ENCODE assay signal across 8 mouse cellular contexts in the genomic region with DNA sequence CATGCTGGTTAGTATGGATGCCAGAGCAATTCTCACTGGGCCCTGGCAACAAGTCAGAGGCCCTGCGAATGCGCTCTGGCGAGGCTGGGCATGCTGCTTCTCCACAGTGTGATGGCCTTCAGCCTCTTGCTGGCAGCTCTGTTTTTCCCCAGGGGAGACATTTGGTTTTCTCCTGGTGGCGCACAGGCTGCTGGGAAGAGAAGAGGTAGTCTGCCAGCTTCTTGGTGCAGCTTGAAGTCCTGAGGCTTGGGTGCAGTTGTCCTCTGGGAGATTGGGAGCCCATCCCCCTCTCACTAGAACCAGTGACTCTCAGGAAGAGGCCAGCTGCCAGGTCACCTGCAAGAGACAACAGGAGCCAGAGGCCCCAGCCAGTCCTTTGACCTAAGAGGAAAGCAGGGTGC. TPM values are rescaled to one million over a fixed set of nuclear protein-coding genes. Genes with fewer than 3 reads are reported as not detected.
DNase-seq lines count a peak whose midpoint lies in the region; ATAC-seq and TF ChIP-seq lines count a peak whose summit lies in the region.

No protein-coding gene starts in this region.

- no peak for TF ChIP-seq RAD21 in CH12.LX (IDR thresholded peaks at IDR 0.05; ENCODE audit: low read depth, low read length)

- TF ChIP-seq POLR2A in CH12.LX (IDR thresholded peaks at IDR 0.05; ENCODE audit: low read depth, low read length) = no peak

- H3K36me3 ChIP-seq in CH12.LX (replicated peaks in 1 of 2; ENCODE audit: control insufficient read depth in 1 of 2, insufficient read depth in 1 of 2, low read length in 1 of 2) = peaks cover 16 to 71% of the 10 kb centered on the region in 2 experiments
- H3K36me3 ChIP-seq in intestine, postnatal 0 days (ENCODE audit: control insufficient read depth, insufficient read depth) = peaks cover 27% of the 10 kb centered on the region
- H3K36me3 ChIP-seq in midbrain, embryonic 11.5 days (ENCODE audit: control insufficient read depth, insufficient read depth, low read length) = peaks cover 9% of the 10 kb centered on the region
- H3K36me3 ChIP-seq in forebrain, embryonic 13.5 days (ENCODE audit: poor library complexity, severe bottlenecking) = peaks cover 14% of the 10 kb centered on the region

- H3K79me2 ChIP-seq in CH12.LX (replicated peaks; ENCODE audit: control insufficient read depth, extremely low read depth, insufficient read depth, poor library complexity, severe bottlenecking) = peaks cover 74% of the 10 kb centered on the region

- peaks cover 38 to 66% of the 10 kb centered on the region in 2 experiments for H3K4me1 ChIP-seq in CH12.LX (ENCODE audit: control insufficient read depth in 1 of 2, insufficient read depth in 2 of 2)
- 0 out of 2 replicates have a peak, but pooled peaks cover 11% of the 10 kb centered on the region for H3K4me1 ChIP-seq in intestine, postnatal 0 days (replicated peaks; ENCODE audit: control insufficient read depth, insufficient read depth, low read length)
- peaks cover 26% of the 10 kb centered on the region for H3K4me1 ChIP-seq in midbrain, embryonic 11.5 days (ENCODE audit: control insufficient read depth, insufficient read depth, low read length)
- H3K4me1 ChIP-seq in forebrain, embryonic 13.5 days = peaks cover 34% of the 10 kb centered on the region

- TF ChIP-seq EP300 in CH12.LX (IDR thresholded peaks at IDR 0.05; ENCODE audit: low read length) = no peak

- no peaks in the 10 kb centered on the region for H3K27me3 ChIP-seq in CH12.LX (replicated peaks)
- H3K27me3 ChIP-seq in intestine, postnatal 0 days (replicated peaks; ENCODE audit: control insufficient read depth, insufficient read depth, low read length) = no peaks in the 10 kb centered on the region
- no peaks in the 10 kb centered on the region for H3K27me3 ChIP-seq in midbrain, embryonic 11.5 days (ENCODE audit: control insufficient read depth, insufficient read depth, low read length)
- no peaks in the 10 kb centered on the region for H3K27me3 ChIP-seq in forebrain, embryonic 13.5 days

- H3K9me3 ChIP-seq in CH12.LX (replicated peaks; ENCODE audit: low read length) = peaks cover 12% of the 10 kb centered on the region
- H3K9me3 ChIP-seq in intestine, postnatal 0 days (ENCODE audit: control insufficient read depth) = no peaks in the 10 kb centered on the region
- H3K9me3 ChIP-seq in midbrain, embryonic 11.5 days (ENCODE audit: control insufficient read depth, low read length) = no peaks in the 10 kb centered on the region
- no peaks in the 10 kb centered on the region for H3K9me3 ChIP-seq in forebrain, embryonic 13.5 days (replicated peaks)

- no peak for ATAC-seq in intestine, postnatal 0 days
- no peak for ATAC-seq in midbrain, embryonic 11.5 days (ENCODE audit: low FRiP score)
- no peak for ATAC-seq in forebrain, embryonic 13.5 days

- peak overlapping the region in 1 of 3 experiments; percentile 18 for H3K4me3 ChIP-seq in CH12.LX (replicated peaks in 1 of 3; ENCODE audit: low read depth in 2 of 3, low read length in 2 of 3, poor library complexity in 1 of 3)
- no peak overlapping the region for H3K4me3 ChIP-seq in intestine, postnatal 0 days (ENCODE audit: low read depth, low read length)
- no peak overlapping the region for H3K4me3 ChIP-seq in midbrain, embryonic 11.5 days (ENCODE audit: low read depth, low read length)
- H3K4me3 ChIP-seq in forebrain, embryonic 13.5 days = no peak overlapping the region

- DNase-seq in CH12.LX (ENCODE audit: extremely low read depth) = peak; percentile 50
- DNase-seq in Muller cell, postnatal 12 days (ENCODE audit: inconsistent ontology term) = peak; percentile 25
- peak; percentile 51 for DNase-seq in gastrocnemius, postnatal 25 days
- DNase-seq in midbrain, embryonic 11.5 days (ENCODE audit: low spot score, missing footprints) = peak; percentile 82
- DNase-seq in thymus, postnatal 36 days = no peak
- DNase-seq in right cerebral cortex, postnatal 36 days (ENCODE audit: low spot score in 2 of 2) = no peak

- peak overlapping the region; percentile 73 for H3K4me2 ChIP-seq in CH12.LX (ENCODE audit: insufficient read depth, low read depth, poor library complexity, severe bottlenecking)
- H3K4me2 ChIP-seq in intestine, postnatal 0 days (replicated peaks; ENCODE audit: low read depth) = peak overlapping the region; percentile 82
- no peak overlapping the region for H3K4me2 ChIP-seq in midbrain, embryonic 11.5 days
- no peak overlapping the region for H3K4me2 ChIP-seq in forebrain, embryonic 13.5 days

- peak overlapping the region; percentile 32 for H3K27ac ChIP-seq in CH12.LX (ENCODE audit: insufficient read depth, low read depth)
- 0 out of 2 replicates have a peak overlapping the region, but pooled peaks have one; percentile 3 for H3K27ac ChIP-seq in intestine, postnatal 0 days (ENCODE audit: low read depth, low read length)
- H3K27ac ChIP-seq in midbrain, embryonic 11.5 days (ENCODE audit: low read depth, low read length) = no peak overlapping the region
- H3K27ac ChIP-seq in forebrain, embryonic 13.5 days = no peak overlapping the region

- dilution Hi-C loops in CH12.LX (cut with MboI; ENCODE audit: extremely low pct_ligation_motif_present, extremely low pct_unique_long_range_greater_than_20kb, low sequenced_read_pairs) = no loop called here

- TF ChIP-seq CTCF in CH12.LX (conservative IDR thresholded peaks at IDR 0.05 in 1 of 2, IDR thresholded peaks at IDR 0.05 in 1 of 2; ENCODE audit: low read depth in 2 of 2, low read length in 2 of 2) = no peak
- no peak for TF ChIP-seq CTCF in intestine, postnatal 0 days (IDR thresholded peaks at IDR 0.05; ENCODE audit: low read depth)

- 0 out of 2 replicates have a peak overlapping the region, but pooled peaks have one; percentile 31 for H3K9ac ChIP-seq in CH12.LX (ENCODE audit: insufficient read depth, low read depth)
- H3K9ac ChIP-seq in intestine, postnatal 0 days (ENCODE audit: low read depth, low read length) = peak overlapping the region; percentile 26; the same call in 1 of the 2 replicates
- 0 out of 2 replicates have a peak overlapping the region, but pooled peaks have one; percentile 16 for H3K9ac ChIP-seq in midbrain, embryonic 11.5 days (ENCODE audit: low read length)
- H3K9ac ChIP-seq in forebrain, embryonic 13.5 days = no peak overlapping the region

- WGBS in intestine, postnatal 0 days = 67% methylated on average over 4 of the region's 4 CpGs
- 60% methylated on average over 4 of the region's 4 CpGs for WGBS in midbrain, embryonic 11.5 days
- 78% methylated on average over 4 of the region's 4 CpGs for WGBS in forebrain, embryonic 13.5 days

- in situ Hi-C loops in CH12.LX (cut with MboI; ENCODE audit: low pct_ligation_motif_present, low pct_unique_long_range_greater_than_20kb, low sequenced_read_pairs) = no loop called here

TF ChIP-seq in CH12.LX, 34 proteins besides CTCF, POLR2A, EP300 and RAD21:
- no peak for TF ChIP-seq MAZ (IDR thresholded peaks at IDR 0.05; ENCODE audit: low read depth, low read length)
- no peak for TF ChIP-seq ZNF384 (IDR thresholded peaks at IDR 0.05; ENCODE audit: low read depth, low read length)
- TF ChIP-seq ELF1 (IDR thresholded peaks at IDR 0.05; ENCODE audit: low read depth, low read length) = 0 out of 2 replicates have a peak, but pooled peaks have one; percentile 11
- TF ChIP-seq BHLHE40 (IDR thresholded peaks at IDR 0.05; ENCODE audit: low read depth, low read length) = peak; percentile 66
- TF ChIP-seq CHD2 (IDR thresholded peaks at IDR 0.05; ENCODE audit: low read length) = 0 out of 2 replicates have a peak, but pooled peaks have one; percentile 37
TF ChIP-seq in CH12.LX: peak in this region for 3.

RNA-seq across cellular contexts. Expression of a gene that starts 3.5 kb away (rescaled TPM):
- total RNA-seq in CH12.LX (2012; rRNA removed) (86.4 and 120 TPM in 2 replicates), CH12.LX (2014; rRNA removed) (63.1 and 74.9 TPM in 2 replicates)
- 143 and 151 TPM in 2 replicates for polyA plus RNA-seq in CH12.LX (2012; ENCODE audit: insufficient read length, low read depth)
- 100 to 1,000 TPM in 1 of 2 experiments, 10 to 100 TPM in 1; 94.5 to 102 TPM for total RNA-seq in gastrocnemius, postnatal 25 days (2021)
- polyA plus RNA-seq in intestine, postnatal 0 days (2015; fragmentation: Nextera tagmentation; extraction: Ambion mirVana) = 21.4 and 23.1 TPM in 2 replicates
- 9.2 and 10.8 TPM in 2 replicates for polyA plus RNA-seq in midbrain, embryonic 11.5 days (2014; fragmentation: Nextera tagmentation; extraction: Ambion mirVana)
- polyA plus RNA-seq in forebrain, embryonic 13.5 days (2015; fragmentation: Nextera tagmentation; extraction: Ambion mirVana) = 9.3 and 11.8 TPM in 2 replicates

RNA-seq across cellular contexts. Expression of a gene that starts 33.4 kb away (rescaled TPM):
- total RNA-seq in CH12.LX (2012; rRNA removed) (not detected in 2 replicates), CH12.LX (2014; rRNA removed) (not detected in 2 replicates)
- not detected in 2 replicates for polyA plus RNA-seq in CH12.LX (2012; ENCODE audit: insufficient read length, low read depth)
- under 1 TPM; 0.11 to 0.13 TPM for total RNA-seq in gastrocnemius, postnatal 25 days (2021)
- polyA plus RNA-seq in intestine, postnatal 0 days (2015; fragmentation: Nextera tagmentation; extraction: Ambion mirVana) = 0.25 and 0.35 TPM in 2 replicates
- 1.1 and 1.6 TPM in 2 replicates for polyA plus RNA-seq in midbrain, embryonic 11.5 days (2014; fragmentation: Nextera tagmentation; extraction: Ambion mirVana)
- polyA plus RNA-seq in forebrain, embryonic 13.5 days (2015; fragmentation: Nextera tagmentation; extraction: Ambion mirVana) = 1.1 TPM in 2 replicates

RNA-seq across cellular contexts. Expression of a gene that starts 42.1 kb away (rescaled TPM):
- total RNA-seq in CH12.LX (2012; rRNA removed) = 74.6 and 79.8 TPM in 2 replicates
- 53.8 and 55.4 TPM in 2 replicates for total RNA-seq in CH12.LX (2014; rRNA removed)
- 69.8 and 76.6 TPM in 2 replicates for polyA plus RNA-seq in CH12.LX (2012; ENCODE audit: insufficient read length, low read depth)
- 10 to 100 TPM in 1 of 2 experiments, 1 to 10 TPM in 1; 6.2 to 10.7 TPM for total RNA-seq in gastrocnemius, postnatal 25 days (2021)
- 7.9 and 9.2 TPM in 2 replicates for polyA plus RNA-seq in intestine, postnatal 0 days (2015; fragmentation: Nextera tagmentation; extraction: Ambion mirVana)
- polyA plus RNA-seq in midbrain, embryonic 11.5 days (2014; fragmentation: Nextera tagmentation; extraction: Ambion mirVana) = 2.5 TPM in 2 replicates
- polyA plus RNA-seq in forebrain, embryonic 13.5 days (2015; fragmentation: Nextera tagmentation; extraction: Ambion mirVana) = 4.0 and 6.2 TPM in 2 replicates

Comparison
In these comparisons a context has a peak if more than half of its experiments do, and no peak if none do; other contexts are left out.
1. DNase-seq: peak in CH12.LX (single experiment), Muller cell, postnatal 12 days (single experiment), gastrocnemius, postnatal 25 days (single experiment) and midbrain, embryonic 11.5 days (single experiment); none in thymus, postnatal 36 days (0 of 2) and right cerebral cortex, postnatal 36 days (0 of 2).
2. H3K27ac ChIP-seq: peak in CH12.LX (single experiment) and intestine, postnatal 0 days (single experiment); none in midbrain, embryonic 11.5 days (single experiment) and forebrain, embryonic 13.5 days (single experiment).
3. H3K4me2 ChIP-seq: peak in CH12.LX (single experiment) and intestine, postnatal 0 days (single experiment); none in midbrain, embryonic 11.5 days (single experiment) and forebrain, embryonic 13.5 days (single experiment).